Mouse (Mus musculus): ENCODE data around the gene Itpkb. TPM values are rescaled to one million over a fixed set of nuclear protein-coding genes. Genes with fewer than 3 reads are reported as not detected.

The Itpkb gene
- 112 to 138 TPM (median 116 TPM) in 4 replicates for total RNA-seq (2023; ENCODE audit: inconsistent age)

DNA sequence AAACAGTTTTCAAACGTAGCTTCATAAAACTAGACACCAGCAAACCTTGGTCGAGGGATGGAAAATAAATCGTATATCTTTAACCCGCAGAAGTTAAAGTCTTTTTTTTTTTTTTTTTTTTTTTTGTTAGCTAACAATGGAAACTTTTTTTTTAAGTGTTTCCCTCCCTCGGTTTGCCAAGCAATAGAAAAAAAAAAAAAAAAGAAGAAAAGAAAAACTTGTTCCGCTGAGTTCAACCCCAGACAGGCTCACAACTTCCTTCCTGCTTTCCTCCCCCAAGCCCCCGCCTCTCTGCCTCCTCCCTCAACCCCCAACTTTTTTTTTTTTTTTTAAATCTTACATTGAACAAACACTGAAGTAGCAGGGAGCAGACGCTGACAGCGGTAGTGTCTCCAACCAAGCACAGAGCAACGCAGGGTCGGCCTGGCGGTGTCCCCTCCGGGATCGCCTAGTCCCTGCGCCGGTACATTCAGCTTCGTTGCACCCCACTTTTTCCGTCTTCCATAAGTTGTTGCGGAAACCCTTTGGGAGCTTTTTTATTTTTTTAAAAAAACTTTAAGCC, at the start of gene Itpkb:
Gene Itpkb (plus strand): TSS at position 341 of the 562 bp plus-strand sequence.

Other genes with a start within 250 kb of the Itpkb start
- 116 to 173 TPM (median 135 TPM) in 4 replicates for gene Coq8a, start 130.9 kb upstream of the Itpkb start, total RNA-seq (2023; ENCODE audit: inconsistent age)
- gene Psen2, start 67.0 kb upstream of the Itpkb start, total RNA-seq (2023; ENCODE audit: inconsistent age) = 71.4 to 79.9 TPM (median 76.3 TPM) in 4 replicates
- 3.2 to 5.1 TPM (median 4.2 TPM) in 4 replicates for gene Stum, start 153.0 kb downstream of the Itpkb start, total RNA-seq (2023; ENCODE audit: inconsistent age)
- 231 to 271 TPM (median 249 TPM) in 4 replicates for gene Parp1, start 238.4 kb downstream of the Itpkb start, total RNA-seq (2023; ENCODE audit: inconsistent age)